Mouse (Mus musculus) thymus, postnatal 25 days (tissue): ENCODE results near the gene Rbfox2.

Experiments used
- DNase-seq: peaks from one replicate; pipeline ENCODE4 v3.0.0; 2022

Rbfox2 gene

DNA sequence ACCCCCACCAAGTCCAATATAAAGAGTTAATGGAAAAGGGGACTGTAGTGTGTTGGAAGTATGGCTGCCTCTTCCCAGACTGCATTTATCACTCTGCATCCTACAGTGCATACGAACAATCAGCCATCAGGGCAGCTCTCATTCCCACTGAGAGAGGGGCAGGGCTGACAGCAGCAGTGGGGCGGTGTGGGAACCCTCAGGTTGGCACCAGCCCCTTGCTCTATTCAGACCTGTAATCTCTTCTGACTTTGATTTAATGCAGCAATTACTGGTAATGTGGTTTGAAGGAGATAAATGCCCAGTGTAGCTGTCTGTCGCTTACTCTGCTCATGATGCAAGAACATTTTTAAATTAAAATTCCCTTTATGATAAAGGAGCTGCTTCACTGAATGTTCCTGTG is 134.4 kb downstream of the Rbfox2 start:
- no peak for DNase-seq

DNA sequence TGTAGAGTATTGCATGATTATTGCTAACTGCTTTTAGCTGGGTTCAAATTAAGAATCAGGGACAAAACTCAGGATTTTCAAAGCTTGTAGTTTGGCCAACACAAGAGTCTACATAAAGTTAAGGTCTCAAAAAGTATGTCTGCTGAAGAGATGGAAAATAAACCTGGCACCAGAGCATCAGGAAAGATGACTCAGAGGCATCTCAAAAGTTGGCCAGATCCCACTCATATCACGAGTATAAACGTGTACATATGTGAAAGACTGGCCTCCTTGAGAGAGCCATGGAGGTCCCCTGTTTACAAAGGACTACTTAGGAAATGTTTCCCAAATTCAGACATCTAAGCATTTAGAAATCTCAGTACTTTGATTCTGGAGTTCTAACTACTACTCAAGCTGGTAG is 138.0 kb downstream of the Rbfox2 start:
- DNase-seq = no peak

DNA sequence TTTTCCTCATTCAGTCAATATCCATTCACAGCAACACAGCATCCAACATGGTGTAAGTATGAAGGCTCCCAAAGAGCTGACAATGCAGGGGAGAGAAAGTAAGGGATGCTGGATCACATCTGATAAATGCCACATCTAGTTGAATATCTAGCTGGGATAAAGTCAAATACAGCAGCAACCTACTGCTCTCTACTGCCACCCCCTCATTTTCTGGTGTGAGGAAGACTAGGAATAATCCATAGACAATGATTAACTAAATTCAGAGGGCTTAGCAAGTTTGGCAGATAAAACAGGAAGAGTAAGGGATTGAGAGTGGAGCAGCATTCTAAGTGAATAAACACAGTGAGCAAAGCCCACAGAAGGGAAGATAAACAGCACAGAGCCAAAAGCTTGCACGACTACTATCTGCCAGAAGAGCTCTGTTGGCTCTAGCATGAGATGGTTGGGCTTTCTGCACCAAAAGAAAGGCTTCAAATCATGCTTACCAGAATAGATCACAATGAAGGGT is 140.5 kb downstream of the Rbfox2 start:
- DNase-seq = no peak

DNA sequence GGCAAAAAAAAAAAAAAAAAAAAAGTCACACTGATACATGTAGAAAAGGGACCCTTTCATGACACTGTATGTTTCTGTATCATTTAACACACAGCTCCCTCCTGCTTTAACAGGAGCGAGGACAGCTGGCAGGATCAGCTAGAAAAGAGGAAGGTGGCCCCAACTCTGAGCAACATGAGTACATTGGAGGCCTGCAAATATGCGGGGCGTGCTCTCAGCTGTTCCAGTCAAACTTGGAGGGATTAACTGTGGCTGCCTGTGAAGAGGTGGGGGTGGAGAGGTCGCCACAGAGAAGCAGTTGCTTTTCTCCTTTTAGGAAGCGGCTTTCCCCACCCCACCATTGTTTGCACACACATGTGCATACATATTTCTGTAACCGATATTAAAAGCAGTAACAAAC is 143.5 kb downstream of the Rbfox2 start:
- no peak for DNase-seq

DNA sequence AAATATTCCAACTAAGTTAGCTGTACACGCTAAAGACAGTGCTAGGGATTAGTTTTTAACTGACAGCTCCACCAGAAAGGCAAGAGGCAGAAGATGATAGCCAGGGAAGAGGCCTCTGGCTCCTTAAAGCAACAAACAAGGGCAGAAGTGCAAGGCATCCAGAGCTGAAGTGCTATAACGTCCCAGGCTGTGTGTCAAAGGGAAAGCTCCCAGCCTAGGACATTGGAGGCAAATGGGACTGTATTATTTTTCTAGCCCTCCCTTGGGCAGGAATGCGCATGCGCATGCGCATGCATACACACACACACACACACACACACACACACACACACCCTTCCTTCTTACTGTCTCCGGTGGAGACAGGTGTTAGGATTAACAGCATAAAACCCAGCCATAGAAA is 143.9 kb downstream of the Rbfox2 start:
- no peak for DNase-seq

DNA sequence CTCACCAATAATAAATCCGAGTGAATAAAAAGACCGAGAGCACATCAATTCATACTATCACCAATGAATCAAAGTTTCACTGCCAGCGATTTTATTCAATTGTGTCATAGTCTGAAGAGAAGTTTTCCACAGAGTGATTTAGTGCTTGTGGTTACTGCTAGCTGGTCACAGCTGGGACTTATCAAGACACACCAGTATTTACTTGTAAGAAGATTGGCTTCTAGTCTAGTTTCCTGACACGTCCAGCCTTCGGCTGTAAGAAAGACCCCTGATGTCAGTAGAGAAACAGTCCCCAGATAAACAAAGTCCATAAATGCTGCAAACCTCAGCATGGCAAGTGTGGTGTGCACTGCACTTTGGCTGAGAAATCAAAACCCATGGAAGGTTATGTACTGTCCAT is 145.4 kb downstream of the Rbfox2 start:
- DNase-seq = no peak

DNA sequence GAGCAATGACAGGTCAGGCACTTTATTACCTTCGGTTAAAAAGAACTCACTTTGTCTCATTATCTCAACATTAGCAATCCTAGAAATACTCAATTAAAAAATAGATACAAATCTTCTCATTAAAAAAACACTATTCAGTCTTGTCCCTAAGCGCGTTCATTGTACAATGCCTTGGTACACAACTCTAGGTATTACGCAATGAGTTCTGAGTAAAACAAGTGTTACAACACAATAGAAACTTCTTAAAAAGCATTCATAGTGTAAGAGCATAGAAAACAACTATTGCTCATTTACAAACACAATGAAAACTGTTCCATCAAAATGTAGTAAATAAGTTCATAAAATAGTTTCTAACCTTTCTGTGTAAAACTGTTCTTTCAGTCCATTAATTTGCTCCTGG is 146.0 kb downstream of the Rbfox2 start:
- no peak for DNase-seq

DNA sequence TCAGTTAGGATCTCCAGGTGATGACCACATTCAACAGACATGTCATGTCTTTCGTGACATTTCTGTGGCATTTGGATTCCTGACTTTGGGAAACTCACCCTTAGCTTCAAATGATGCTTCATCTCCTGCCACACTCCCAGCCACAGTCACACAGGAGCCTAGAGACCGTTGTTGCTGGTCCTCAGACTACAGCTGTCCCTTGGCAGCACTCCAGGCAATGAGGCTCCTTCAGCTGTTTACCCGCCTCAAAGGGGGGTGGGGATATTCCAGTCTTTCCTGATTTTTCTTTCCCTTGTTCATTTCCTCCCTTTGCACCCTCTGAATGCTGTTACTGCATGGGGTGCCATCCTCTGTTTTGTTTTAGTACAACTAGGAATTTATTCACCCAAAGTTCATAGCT is 150.3 kb downstream of the Rbfox2 start:
- no peak for DNase-seq

DNA sequence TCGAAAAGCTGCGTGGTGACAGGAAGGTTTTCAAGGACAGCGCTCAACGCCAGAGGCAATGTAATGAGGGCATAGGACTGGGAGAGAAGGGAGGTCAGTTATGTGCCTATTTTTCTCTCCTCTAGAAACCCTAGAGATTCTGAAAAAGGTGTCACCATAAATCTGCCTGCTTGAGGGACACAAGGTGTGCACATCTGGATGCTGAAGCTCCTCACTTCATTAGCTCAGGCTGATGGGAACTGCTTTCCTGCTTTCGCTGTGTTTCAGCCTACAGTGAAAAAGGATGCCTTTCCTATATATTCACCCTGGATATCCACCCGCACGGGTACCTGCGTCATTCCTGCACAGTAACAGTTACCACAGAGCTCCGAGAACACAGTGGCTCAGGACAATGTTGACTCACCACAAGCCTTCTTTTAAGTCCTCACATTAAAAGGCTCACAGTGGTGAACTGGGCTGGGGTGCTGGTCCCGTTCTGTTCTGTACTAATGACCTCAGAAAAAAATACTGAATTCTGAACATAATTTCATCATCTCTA is 152.5 kb downstream of the Rbfox2 start:
- no peak for DNase-seq

DNA sequence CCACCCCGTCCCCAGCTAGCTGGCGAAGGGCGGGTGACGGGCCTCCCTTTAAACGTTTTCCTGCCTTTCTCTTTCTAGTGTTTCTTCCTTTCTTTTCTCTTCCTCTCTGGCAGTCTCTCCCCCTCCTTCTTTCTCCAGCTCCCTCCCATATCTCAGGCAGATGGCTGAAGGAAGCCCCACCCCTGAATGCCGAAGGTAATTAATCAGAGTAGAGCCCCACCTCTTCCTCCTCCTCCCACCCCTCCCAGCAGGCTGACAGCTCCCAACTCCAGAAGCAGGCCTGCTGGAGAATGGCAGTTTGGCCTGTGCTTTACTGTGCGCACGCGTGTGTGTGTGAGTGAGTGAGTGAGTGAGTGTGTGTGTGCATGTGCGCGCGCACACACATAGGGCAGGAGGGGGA is 153.2 kb downstream of the Rbfox2 start:
- DNase-seq = no peak

DNA sequence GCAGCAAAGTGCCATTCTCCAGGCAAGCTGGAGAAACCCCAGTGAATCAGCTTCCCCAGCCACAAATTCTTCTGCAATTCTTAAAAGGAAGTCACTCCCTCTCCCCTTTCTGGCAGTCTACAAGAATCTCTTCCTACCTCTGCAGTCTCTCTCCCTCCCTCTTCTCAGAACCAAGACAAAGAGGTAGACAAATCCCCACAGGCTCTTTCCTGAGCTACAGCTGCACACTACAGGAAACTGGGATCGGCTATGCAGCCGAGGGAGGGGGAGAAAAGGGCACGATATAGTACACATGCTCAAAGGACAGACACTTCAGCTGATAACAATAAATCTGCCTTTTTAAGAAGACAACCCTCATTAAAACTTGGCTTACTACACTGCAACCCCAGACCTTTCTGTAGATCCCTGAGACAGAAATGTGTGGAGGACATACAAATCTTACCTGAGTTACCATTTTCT is 153.7 kb downstream of the Rbfox2 start:
- DNase-seq = no peak

DNA sequence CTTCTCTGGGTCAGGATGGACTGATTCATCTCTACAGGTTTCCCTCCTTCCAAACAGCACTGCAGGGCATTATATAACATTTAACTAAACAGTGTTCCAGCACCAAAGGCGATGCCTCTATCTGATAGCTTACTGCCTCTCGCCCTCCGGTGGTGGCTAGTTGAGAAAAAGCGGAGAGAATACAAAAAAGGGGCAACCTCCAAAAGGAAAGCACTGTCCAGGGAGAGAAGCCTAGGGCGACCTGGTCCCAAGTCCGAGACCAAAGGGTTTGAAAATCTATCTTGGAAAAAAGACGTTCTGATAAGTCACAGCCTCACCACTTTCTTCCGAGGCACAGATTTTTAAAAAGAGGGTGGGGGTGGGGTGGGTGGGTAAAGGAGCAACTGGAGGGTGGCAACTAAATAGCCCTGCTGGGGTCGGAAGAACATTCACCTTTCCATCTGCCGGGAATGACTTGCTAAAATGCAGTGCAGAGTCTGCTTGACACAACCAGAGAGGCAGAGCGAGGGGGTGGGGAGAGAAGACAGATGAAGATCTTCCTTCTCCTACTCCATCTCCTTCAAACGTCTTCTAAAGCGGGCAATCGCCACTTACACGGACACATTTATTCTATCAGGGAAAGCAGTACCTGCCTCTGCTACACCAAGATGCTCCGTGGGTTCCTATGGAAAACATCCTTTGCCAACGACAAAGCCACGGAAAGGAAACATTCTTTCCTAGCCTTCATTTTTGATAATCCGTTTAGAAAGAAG is 154.3 kb downstream of the Rbfox2 start:
- DNase-seq = no peak

DNA sequence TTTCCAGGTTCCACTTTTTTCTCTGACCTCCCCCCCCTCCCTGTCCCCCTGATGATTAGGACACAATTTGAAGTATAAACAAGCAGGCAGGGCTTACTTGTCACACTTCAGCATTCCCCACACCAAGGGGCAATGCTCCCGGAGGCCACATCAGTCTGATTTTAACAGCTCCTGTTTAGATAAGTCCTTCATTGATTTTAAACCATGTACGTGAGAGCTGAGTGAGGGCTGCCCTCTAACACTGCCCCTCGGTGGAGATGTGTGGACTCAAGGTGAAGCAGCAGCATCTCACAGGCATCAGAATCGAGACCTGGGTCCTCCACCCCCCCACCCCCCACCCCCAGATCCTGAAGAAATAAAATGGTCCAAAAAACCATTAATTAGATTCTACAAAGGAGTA is 155.0 kb downstream of the Rbfox2 start:
- DNase-seq = no peak

DNA sequence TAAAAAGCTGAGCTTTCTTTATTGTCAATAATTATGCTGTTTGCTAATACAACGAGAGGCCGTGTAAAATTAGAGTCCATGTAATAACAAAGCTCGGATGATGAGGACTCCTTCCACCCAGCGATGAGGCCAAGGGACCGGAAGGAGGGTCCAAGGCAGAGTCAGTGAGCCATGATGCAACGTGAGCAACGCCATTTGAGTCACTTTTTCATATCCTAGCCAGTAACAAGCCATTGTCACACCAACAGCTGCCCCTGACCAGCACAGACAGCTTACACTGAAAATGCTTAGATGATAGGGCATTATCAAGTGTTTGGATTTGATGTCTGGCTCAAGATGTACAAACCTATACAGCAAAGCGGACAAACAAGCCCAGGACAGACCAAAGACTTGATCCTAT is 155.6 kb downstream of the Rbfox2 start:
- DNase-seq = no peak

DNA sequence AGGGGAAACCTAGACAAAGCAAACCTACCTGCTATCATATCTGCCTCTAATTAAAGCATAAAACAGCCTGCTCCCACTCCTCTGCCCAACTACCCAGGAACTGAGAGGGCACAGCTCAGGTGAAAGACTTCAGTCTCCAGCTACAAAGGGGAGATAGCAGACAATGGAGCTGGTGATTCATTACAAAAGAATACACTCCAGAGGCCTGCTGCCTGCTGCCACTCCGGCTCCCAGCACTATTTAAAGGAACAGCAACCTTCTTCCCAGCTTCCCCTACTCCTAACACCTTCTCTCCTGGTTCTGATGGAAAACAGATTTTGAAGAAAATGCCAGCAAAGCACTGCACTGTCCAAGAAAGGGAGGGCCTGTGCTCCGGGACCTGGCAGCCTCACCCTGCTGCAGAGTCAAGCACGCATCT is 156.4 kb downstream of the Rbfox2 start:
- DNase-seq = no peak

DNA sequence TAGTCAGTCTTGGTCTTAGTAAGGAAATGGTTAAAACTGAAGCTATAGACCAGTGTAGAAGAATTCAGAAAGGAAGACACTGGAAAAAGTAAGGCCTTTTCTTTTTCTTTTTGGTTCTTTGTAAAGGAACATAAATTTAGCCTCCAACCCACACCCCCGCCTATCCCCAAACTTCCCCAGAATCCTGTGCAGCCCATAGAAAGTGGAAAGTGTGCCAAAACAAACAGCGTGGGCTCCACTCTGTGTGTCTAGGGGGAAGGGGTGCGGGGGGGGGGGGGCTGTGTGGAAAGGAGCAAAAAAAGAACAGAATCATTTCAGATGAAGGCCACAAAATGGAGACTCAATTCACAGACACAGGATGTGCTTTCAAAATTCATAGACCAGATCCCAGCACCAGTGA is 156.8 kb downstream of the Rbfox2 start:
- DNase-seq = no peak

DNA sequence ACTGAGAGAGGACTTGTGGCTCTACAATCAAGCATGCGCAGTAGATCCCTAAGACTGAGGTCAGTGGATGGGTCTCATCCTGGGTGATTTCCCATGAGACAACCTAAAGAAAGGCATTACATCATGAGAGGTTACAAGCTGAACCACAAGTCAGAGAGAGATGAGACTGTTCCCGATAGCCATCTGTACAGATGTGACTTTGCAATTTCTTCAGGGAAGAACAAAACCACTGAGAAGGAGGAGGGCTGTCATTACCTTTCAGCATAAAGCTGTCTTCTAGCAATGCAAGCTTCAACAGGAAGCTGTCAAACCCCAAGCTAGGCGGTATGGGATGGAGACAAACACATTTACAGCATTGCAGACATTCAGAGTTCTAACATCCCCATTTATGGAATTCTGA is 157.3 kb downstream of the Rbfox2 start:
- DNase-seq = no peak

DNA sequence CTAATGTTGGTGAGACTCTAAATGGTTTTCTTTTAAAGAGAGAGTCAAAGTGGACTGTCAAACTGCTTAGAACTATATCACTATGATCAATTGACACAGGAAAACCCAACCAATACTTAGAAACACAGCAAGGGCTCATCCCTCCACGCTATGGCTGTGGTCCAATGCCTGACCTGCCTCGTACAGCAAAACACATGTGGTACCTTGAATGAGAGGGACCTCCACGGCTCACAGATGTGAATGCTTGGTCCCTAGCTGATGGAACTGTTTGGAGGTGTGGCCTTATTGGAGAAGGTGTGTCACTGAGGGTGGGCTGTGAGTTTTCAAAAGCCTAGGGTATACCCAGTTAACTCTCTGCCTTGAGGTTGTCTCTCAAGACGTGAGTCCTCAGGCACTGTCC is 159.9 kb downstream of the Rbfox2 start:
- DNase-seq = no peak

DNA sequence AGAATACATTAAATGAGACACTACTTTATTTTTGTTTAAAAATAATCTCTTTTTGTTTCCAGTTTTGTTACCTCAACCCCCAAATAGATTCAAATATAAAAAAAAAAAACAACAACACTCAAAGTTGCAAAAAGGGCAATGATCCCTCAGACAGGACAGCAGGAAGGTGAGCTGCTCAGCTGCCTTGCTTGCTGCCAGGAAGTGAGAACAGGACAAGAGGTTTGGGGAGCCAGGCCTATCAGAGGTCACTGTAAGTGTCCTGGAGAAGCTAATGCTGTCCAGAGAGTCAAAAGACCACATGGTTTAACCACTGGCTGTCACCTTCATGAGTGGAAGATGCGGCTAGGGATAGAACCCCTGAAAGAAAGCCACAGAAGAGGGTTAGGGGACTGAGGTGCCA is 161.8 kb downstream of the Rbfox2 start:
- no peak for DNase-seq

DNA sequence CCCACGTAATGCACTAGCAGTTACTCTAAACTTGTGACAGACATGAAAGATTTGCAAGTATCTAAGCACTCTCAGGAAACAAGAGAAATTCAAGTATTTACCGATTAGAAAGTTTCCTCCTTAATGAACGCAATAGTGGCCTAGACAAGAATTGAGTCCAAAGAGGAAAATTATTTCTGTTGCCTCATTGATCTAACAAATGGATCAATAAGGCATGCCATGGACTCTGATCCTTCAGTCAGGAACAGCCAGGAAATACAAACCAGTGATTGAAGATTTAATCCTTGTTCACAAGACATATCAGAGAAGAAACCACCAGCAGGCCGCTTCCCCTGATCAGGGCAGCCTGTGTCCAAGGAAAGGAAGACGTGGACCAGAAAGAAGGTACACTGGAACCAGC is 164.0 kb downstream of the Rbfox2 start:
- no peak for DNase-seq

DNA sequence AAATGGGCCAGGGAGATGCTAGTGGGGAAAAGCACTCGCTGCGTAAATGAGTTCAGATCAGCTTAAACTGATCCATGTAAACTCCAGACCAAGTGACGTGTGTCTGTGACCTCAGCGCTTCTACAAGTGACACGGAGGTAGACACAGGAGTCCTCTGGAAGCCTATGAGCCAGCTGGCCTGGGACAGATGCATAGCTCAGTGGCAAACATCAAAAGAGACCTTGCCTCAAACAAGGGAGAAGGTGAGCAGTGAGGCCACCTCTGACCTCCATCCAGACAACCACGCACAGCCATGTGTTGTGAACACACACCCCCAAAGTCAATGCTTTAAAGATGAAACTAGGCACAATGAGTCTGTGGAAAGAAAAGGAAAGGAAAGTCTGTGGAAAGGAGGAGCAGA is 164.5 kb downstream of the Rbfox2 start:
- DNase-seq = no peak

DNA sequence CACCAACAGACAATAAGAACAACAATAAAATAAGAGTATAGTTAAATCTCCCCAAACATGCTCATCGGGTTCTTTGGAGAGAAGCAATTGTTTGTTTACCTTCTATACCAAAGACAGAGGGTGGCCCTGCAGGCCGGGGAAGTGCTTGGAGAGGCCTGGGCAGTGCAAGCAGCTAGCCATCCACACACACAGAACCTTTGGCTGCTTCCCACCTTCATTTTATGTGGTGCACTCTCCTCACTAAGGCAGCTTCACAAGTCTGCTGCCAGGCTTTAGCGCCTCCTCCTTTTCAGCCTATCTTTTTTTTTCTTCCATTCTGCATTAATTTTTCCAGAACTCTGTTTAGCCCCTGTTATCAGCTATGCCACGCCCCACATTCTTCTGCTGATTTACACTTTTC is 165.1 kb downstream of the Rbfox2 start:
- no peak for DNase-seq

DNA sequence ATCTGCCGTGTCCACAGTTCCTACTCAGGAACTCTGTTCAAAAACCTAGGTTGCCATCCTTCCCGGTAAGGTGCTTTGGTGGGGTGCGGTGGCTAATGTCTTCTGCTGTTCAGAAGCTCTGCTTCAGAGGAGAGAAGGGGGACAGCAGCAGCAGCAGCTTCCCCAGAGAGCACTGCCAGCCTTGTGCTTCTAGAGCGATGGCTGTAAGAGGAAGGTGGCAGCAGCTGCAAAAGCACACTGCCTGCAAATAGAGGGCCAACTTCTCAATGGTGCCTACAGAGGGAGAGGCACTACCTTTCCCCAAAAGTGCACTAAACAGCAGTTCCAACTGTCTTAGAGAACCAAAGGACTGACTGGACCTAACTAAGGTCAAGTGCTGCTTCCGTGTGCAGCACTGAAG is 168.5 kb downstream of the Rbfox2 start:
- no peak for DNase-seq

DNA sequence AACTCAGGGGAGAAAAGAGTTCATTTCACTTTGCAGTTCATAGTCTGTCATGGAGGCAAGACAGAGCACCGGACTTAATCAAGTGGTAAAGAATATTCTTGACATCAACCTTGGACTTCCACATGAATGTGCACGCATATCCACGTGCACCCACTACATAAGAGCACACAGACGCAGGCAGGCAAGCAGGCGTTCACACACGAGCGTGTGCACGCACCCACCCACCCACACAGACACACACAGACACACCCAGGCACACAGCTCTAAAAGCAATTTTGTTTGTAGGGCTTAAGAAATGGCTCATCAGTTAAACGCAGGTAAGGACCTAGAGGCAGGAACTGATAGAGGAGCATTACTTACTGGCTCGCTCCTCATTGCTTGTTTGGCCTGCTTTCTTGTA is 172.3 kb downstream of the Rbfox2 start:
- no peak for DNase-seq

DNA sequence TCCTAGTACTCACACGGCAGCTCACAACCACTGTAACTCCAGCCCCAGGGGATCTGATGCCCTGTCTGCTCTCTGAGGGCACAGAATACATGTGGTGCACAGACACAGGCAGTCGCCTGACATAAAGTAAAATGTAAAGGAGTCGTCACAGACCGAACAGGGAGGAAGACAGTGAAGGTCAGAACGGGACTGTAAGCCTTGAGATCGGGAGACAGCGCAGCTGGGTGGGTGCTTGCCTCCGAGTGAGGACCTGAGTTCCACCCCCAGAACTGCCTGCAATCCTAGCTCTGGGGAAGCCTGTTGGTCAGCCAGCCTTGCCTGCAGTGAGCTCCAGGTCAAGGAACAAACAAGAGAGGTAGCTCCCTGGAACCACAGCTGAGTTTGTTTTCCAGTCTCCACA is 177.7 kb downstream of the Rbfox2 start:
- no peak for DNase-seq
